Mouse (Mus musculus) lung, adult 2 months (tissue): Measurements from ENCODE around the gene Cnbp.

Source experiments
- CTCF ChIP-seq: fragments of 200-500 bp; IDR thresholded peaks from 2 replicates; pipeline ENCODE4 v1.5.1; 2011; ENCODE audit warnings: mild to moderate bottlenecking, low read length, control low read depth; ENCODE audit not compliant: insufficient read depth
- POLR2A ChIP-seq: fragments of 200-500 bp; IDR thresholded peaks from 2 replicates; pipeline ENCODE4 v1.6.1; 2011; ENCODE audit warnings: low read depth, mild to moderate bottlenecking, control low read depth, low read length, borderline replicate concordance; ENCODE audit errors: extremely low read depth

DNA sequence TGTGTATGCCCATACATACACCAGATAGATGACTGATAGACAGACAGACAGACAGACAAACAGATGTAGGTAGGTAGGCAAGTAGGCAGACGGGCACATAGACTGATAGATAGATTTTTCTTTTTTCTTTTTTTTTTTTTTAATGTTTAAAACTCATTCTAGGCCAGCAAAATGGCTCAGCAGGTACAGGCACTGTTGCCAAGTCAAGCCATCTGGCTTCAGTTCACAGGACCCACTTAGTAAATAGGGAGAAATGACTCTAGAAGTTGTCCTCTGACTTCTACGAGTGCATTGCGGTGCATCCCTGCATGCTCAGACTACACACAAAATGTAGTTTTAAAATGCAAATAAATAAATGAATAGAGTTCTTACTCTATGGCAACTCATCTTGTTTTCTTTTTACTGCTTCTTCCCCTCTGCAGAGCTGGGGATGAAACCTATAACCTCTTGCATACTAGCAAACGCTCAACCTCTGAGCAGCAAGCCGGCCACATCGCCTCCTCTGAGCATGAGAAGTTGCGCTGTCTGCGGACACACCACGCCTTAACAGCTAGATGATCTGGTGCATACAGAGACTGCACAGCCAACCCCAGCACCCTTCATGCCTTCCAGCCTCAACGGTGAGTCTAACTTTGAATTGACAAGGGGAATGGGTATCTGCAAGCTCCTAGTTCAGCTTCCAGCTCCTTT lies 56.9 kb downstream of the Cnbp start:
- TF ChIP-seq CTCF: no peak
- TF ChIP-seq POLR2A: no peak
